Mouse (Mus musculus) heart, embryonic 13.5 days (tissue): ENCODE measurements at regions not wholly inside any gene's neighbourhood (a gene's known extent, or its start where the extent isn't known, plus 50 kb on each side); places are given as distances from the start of the nearest gene placed in this dataset.
"Not testable (repeated sequence)": the region's sequence is repeated elsewhere in the genome, so short reads cannot be mapped to it uniquely, and the experiment has no call there.

ENCODE experiments used
- ATAC-seq: fragments of 200-750 bp; cut with Nextera tagmentation; 2 replicates; pipeline ENCODE4 v1.8.0; 2017; ENCODE audit warnings: moderate TSS enrichment; ENCODE audit not compliant: insufficient number of reproducible peaks, low FRiP score, low TSS enrichment; ENCODE audit errors: extremely low read depth
- H3K27ac ChIP-seq: fragments of 300-500 bp; sonication (generic); replicated peaks from 2 replicates; pipeline ENCODE4 v1.5.1; 2015; ENCODE audit warnings: moderate library complexity, mild to moderate bottlenecking, inconsistent platforms
- H3K27me3 ChIP-seq: fragments of 300-500 bp; sonication (generic); replicated peaks from 2 replicates; pipeline ENCODE4 v1.6.1; 2015; ENCODE audit warnings: mild to moderate bottlenecking, inconsistent platforms
- H3K36me3 ChIP-seq: fragments of 300-500 bp; sonication (generic); 2 replicates; pipeline ENCODE4 v1.6.1; 2015; ENCODE audit warnings: mild to moderate bottlenecking, inconsistent platforms
- H3K4me1 ChIP-seq: fragments of 300-500 bp; sonication (generic); 2 replicates; pipeline ENCODE4 v1.6.1; 2015; ENCODE audit warnings: inconsistent platforms
- H3K4me2 ChIP-seq: fragments of 300-500 bp; sonication (generic); 2 replicates; pipeline ENCODE4 v1.6.1; 2015; ENCODE audit warnings: inconsistent platforms, mild to moderate bottlenecking, moderate library complexity
- H3K4me3 ChIP-seq: fragments of 300-500 bp; sonication (generic); 2 replicates; pipeline ENCODE4 v1.5.1; 2015; ENCODE audit warnings: moderate library complexity, mild to moderate bottlenecking, inconsistent platforms
- H3K9ac ChIP-seq: fragments of 300-500 bp; sonication (generic); 2 replicates; pipeline ENCODE4 v1.6.1; 2015; ENCODE audit warnings: inconsistent platforms, mild to moderate bottlenecking, moderate library complexity
- H3K9me3 ChIP-seq: fragments of 300-500 bp; sonication (generic); 2 replicates; pipeline ENCODE4 v1.6.1; 2016; ENCODE audit warnings: inconsistent platforms
- WGBS: fragments of 180-500 bp; shearing (Covaris S2); methylation state at CpG from one replicate; pipeline ENCODE4 v1.1.7; 2015; ENCODE audit warnings: mixed read lengths; 5-methylcytosine and 5-hydroxymethylcytosine counted together

GRCm38 (mm10) chr10:23691291-23691690 is 95.8 kb downstream of the Rps12 start:
- no peak overlapping the region for H3K4me3 ChIP-seq
- WGBS, result 81% methylated on average over 2 of the region's 2 CpGs
- no peak for ATAC-seq

DNA sequence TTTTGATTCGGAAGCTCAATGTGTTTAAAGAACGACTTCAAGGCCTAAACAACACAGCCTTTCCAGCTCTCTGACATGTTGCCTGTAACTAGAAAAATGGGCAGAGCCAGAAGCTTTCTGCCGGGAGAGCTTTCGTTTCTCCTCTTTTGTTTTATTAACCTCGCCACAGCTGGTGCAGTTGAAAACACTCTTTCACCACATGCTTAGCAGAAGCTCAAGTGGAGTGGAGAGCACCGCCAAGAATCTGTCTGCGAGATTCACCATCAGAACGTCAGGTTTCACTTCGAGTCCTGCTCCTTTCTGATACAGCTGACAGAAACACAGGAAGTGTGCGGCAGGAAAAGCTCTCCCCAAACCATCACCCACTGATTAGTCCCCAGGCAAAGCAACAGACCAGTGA is 100.1 kb downstream of the Rps12 start:
- no peaks in the 10 kb centered on the region for H3K9me3 ChIP-seq
- ATAC-seq, result no peak
- H3K4me1 ChIP-seq, result peaks cover 10% of the 10 kb centered on the region
- WGBS, result 25% methylated on average over 10 of the region's 10 CpGs
- H3K27ac ChIP-seq, result peak overlapping the region; percentile 26; the same call in 1 of the 2 replicates
- 0 out of 2 replicates have a peak overlapping the region, but pooled peaks have one; percentile 17 for H3K9ac ChIP-seq
- no peaks in the 10 kb centered on the region for H3K36me3 ChIP-seq
- H3K4me3 ChIP-seq, result peak overlapping the region; percentile 23
- peak overlapping the region; percentile 44 for H3K4me2 ChIP-seq
- H3K27me3 ChIP-seq, result no peaks in the 10 kb centered on the region

More at GRCm38 (mm10) chr10:23691291-23691690, 95.8 kb downstream of the Rps12 start:
- Histone ChIP-seq H3K4me2 (no peak overlapping the region), H3K36me3 (no peaks in the 10 kb centered on the region), H3K27me3 (no peaks in the 10 kb centered on the region), H3K4me1 (peaks cover 10% of the 10 kb centered on the region), H3K9ac (no peak overlapping the region), H3K27ac (no peak overlapping the region), H3K9me3 (no peaks in the 10 kb centered on the region)

DNA sequence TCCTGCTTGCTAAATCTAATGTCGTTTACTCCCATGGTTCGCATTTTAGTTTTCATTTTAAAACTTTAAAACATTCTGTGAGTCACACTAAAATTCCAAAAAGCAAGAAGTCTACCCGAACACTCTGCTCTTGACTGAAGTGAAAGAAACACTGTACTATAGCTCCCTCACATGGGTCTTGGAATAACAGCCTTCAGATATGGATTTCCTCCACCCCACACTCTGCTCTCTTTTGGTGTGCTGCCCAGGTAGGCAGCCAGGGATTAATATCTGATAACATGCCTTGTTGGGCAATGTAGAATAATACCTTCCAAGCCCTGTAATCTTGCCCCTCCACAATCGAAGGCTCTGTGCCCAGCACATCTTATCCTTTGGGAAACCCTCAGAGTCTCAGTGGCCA is 104.0 kb downstream of the Rps12 start:
- no peak overlapping the region for H3K4me3 ChIP-seq
- peaks cover 10% of the 10 kb centered on the region for H3K4me1 ChIP-seq
- no peak for ATAC-seq
- H3K4me2 ChIP-seq, result no peak overlapping the region
- H3K27me3 ChIP-seq, result no peaks in the 10 kb centered on the region
- no peak overlapping the region for H3K9ac ChIP-seq
- WGBS, result 72% methylated on average over 4 of the region's 4 CpGs
- H3K9me3 ChIP-seq, result no peaks in the 10 kb centered on the region
- H3K27ac ChIP-seq, result no peak overlapping the region
- H3K36me3 ChIP-seq, result no peaks in the 10 kb centered on the region

DNA sequence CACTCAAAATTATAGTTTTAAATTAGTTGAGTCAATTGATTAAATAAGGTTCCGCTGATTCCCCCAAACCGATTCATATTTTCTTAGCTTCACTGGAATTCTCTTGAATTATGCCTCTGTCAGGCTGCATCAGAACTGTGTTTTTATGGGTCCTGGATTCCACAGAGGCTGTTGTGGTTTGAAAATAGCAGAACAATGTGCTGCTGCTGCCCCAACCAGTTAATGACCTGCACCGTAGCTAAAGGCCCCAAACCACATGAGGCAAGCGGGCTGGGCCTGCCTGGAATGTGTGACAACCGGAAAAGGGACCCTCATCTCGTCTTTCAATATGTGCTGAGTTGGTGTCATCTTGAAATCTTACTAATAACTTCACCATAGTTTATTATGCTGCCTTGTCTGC is 111.2 kb downstream of the Rps12 start:
- Histone ChIP-seq H3K4me2 (no peak overlapping the region), H3K9ac (no peak overlapping the region), H3K9me3 (no peaks in the 10 kb centered on the region), H3K36me3 (no peaks in the 10 kb centered on the region), H3K27ac (no peak overlapping the region), H3K27me3 (no peaks in the 10 kb centered on the region), H3K4me1 (0 out of 2 replicates have a peak, but pooled peaks cover 3% of the 10 kb centered on the region), H3K4me3 (no peak overlapping the region)
- WGBS, result 63% methylated on average over 6 of the region's 6 CpGs
- ATAC-seq, result no peak

DNA sequence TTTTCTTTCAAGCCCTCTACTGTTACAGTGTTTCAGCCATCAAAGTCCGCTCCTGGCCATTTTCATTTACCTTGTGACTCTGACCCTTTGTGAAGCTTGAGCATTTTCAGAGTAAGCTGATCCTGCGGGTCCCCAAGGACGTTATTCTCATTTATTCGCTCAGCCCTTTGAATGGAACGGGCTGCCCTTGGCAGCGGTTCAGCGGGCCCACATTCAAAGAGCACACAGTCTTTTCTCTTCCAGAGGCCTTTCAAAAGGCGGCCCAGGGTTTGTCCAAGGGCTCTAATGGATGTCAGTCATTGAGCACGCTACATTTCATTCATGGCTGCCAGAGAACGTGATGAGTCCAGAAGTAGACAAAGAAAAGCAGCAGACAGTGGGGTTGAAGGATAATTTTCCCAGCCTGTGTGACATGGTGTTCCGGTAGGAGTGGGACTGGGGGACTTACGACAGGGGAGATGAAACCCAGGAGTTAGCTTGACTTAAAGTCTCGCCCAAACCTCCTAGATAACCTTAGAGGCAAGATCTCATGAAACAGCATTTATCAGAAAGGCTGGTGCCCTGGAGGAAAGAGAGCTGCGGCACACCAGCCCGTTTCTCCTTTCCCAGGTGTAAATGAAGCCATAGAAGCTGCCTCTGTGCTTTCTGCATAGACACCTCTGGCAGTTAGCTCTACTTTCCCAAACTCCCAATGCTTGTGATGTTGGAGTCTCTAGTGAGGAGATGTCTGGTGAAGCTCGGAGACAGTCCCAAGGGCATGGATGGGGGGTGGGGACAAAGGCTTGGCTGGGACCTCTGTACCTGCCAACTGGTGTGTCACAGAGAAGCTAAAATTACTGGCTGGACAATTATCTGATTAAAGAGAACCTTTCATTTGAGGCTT is 112.2 kb downstream of the Rps12 start:
- Histone ChIP-seq H3K4me3 (no peak overlapping the region), H3K9ac (no peak overlapping the region), H3K4me1 (0 out of 2 replicates have a peak, but pooled peaks cover 3% of the 10 kb centered on the region), H3K4me2 (no peak overlapping the region), H3K36me3 (no peaks in the 10 kb centered on the region), H3K27ac (no peak overlapping the region), H3K27me3 (no peaks in the 10 kb centered on the region), H3K9me3 (no peaks in the 10 kb centered on the region)
- no peak for ATAC-seq
- 70% methylated on average over 16 of the region's 16 CpGs for WGBS

GRCm38 (mm10) chr10:23672296-23672695 is 114.8 kb downstream of the Rps12 start:
- Histone ChIP-seq H3K4me2 (no peak overlapping the region), H3K9ac (no peak overlapping the region), H3K36me3 (no peaks in the 10 kb centered on the region), H3K4me3 (no peak overlapping the region), H3K27ac (no peak overlapping the region), H3K4me1 (0 out of 2 replicates have a peak, but pooled peaks cover 3% of the 10 kb centered on the region), H3K27me3 (no peaks in the 10 kb centered on the region), H3K9me3 (no peaks in the 10 kb centered on the region)
- ATAC-seq, result no peak
- WGBS, result 73% methylated on average over 4 of the region's 4 CpGs

- WGBS, result 24% methylated on average over 8 of the region's 8 CpGs
These were observed 115.6 kb downstream of the Rps12 start for GRCm38 (mm10) chr10:23671494-23671893.

GRCm38 (mm10) chr10:23665916-23666315 is 121.2 kb downstream of the Rps12 start:
- WGBS, result 64% methylated on average over 8 of the region's 8 CpGs
- H3K27me3 ChIP-seq, H3K36me3 ChIP-seq, ATAC-seq, H3K4me3 ChIP-seq, H3K4me2 ChIP-seq, H3K4me1 ChIP-seq, H3K9me3 ChIP-seq, H3K27ac ChIP-seq, H3K9ac ChIP-seq: not testable (repeated sequence)

More at GRCm38 (mm10) chr10:23671494-23671893, 115.6 kb downstream of the Rps12 start:
- Histone ChIP-seq H3K4me3 (no peak overlapping the region), H3K4me2 (no peak overlapping the region), H3K36me3 (no peaks in the 10 kb centered on the region), H3K27ac (no peak overlapping the region), H3K9me3 (no peaks in the 10 kb centered on the region), H3K4me1 (0 out of 2 replicates have a peak, but pooled peaks cover 3% of the 10 kb centered on the region), H3K27me3 (no peaks in the 10 kb centered on the region), H3K9ac (no peak overlapping the region)
- ATAC-seq, result no peak

- Histone ChIP-seq H3K9ac (no peak overlapping the region), H3K4me1 (no peaks in the 10 kb centered on the region), H3K36me3 (no peaks in the 10 kb centered on the region), H3K27me3 (no peaks in the 10 kb centered on the region), H3K27ac (no peak overlapping the region), H3K9me3 (no peaks in the 10 kb centered on the region), H3K4me3 (no peak overlapping the region), H3K4me2 (no peak overlapping the region)
- WGBS, result 70% methylated on average over 4 of the region's 4 CpGs
- no peak for ATAC-seq
These were observed 160.9 kb downstream of the Rps12 start for GRCm38 (mm10) chr10:23626201-23626600.

GRCm38 (mm10) chr10:23612030-23612429 is 175.0 kb downstream of the Rps12 start:
- H3K9me3 ChIP-seq, result no peaks in the 10 kb centered on the region
- WGBS, result 87% methylated on average over 2 of the region's 2 CpGs
- ATAC-seq, result no peak

DNA sequence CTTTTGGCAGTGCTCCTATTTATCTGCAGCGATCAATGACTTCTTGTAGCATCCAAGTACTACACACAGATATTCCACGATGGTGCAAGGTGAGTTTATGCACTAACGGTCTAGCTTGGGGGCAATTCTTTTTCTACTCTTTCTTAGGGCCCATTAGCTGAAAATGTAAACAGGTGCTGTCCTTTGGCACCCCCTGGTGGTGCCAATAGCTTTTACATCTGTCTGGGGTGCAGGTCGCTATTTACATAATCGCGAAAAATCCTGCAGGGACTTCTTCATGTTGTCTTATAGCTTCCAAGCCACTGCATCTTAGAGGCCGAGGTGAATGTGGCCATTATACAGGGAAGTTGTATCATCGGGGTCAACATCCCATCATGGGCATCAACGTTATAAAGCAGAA is 175.9 kb downstream of the Rps12 start:
- peak overlapping the region; percentile 44; the same call in 1 of the 2 replicates for H3K27ac ChIP-seq
- H3K4me2 ChIP-seq, result peak overlapping the region; percentile 21
- H3K9me3 ChIP-seq, result no peaks in the 10 kb centered on the region
- H3K27me3 ChIP-seq, result no peaks in the 10 kb centered on the region
- ATAC-seq, result no peak
- no peaks in the 10 kb centered on the region for H3K36me3 ChIP-seq
- 31% methylated on average over 9 of the region's 9 CpGs for WGBS
- H3K4me1 ChIP-seq, result peaks cover 21% of the 10 kb centered on the region
- no peak overlapping the region for H3K4me3 ChIP-seq
- no peak overlapping the region for H3K9ac ChIP-seq

More at GRCm38 (mm10) chr10:23612030-23612429, 175.0 kb downstream of the Rps12 start:
- no peaks in the 10 kb centered on the region for H3K36me3 ChIP-seq
- no peak overlapping the region for H3K4me3 ChIP-seq
- H3K4me1 ChIP-seq, result peaks cover 21% of the 10 kb centered on the region
- no peak overlapping the region for H3K4me2 ChIP-seq
- no peak overlapping the region for H3K9ac ChIP-seq
- no peak overlapping the region for H3K27ac ChIP-seq
- H3K27me3 ChIP-seq, result no peaks in the 10 kb centered on the region

- 42% methylated on average over 6 of the region's 6 CpGs for WGBS
- H3K27me3 ChIP-seq, result no peaks in the 10 kb centered on the region
- peak overlapping the region; percentile 44; the same call in 1 of the 2 replicates for H3K27ac ChIP-seq
- no peak overlapping the region for H3K4me3 ChIP-seq
- ATAC-seq, result no peak
- H3K36me3 ChIP-seq, result no peaks in the 10 kb centered on the region
- H3K4me2 ChIP-seq, result peak overlapping the region; percentile 21
- H3K9me3 ChIP-seq, result no peaks in the 10 kb centered on the region
- H3K4me1 ChIP-seq, result peaks cover 21% of the 10 kb centered on the region
- H3K9ac ChIP-seq, result no peak overlapping the region
These were observed 176.6 kb downstream of the Rps12 start for GRCm38 (mm10) chr10:23610485-23610884.
